Mouse (Mus musculus): ENCODE results near the gene Rfxank.

Gene Rfxank

GRCm38 (mm10) chr8:70139026-70139857, at the start of gene Rfxank, which contains the start of the genes Borcs8 and Mef2b:
Rfxank (minus strand) TSS chr8:70139154.
Borcs8 (plus strand) TSS chr8:70139499.
Mef2b (plus strand) TSS chr8:70139711.
- DNase-seq = peak; percentile 99

GRCm38 (mm10) chr8:70188707-70189106, 49.8 kb upstream of the Rfxank start:
- DNase-seq = no peak

GRCm38 (mm10) chr8:70183194-70183593, 44.2 kb upstream of the Rfxank start:
- DNase-seq = no peak

GRCm38 (mm10) chr8:70181903-70182252, 42.9 kb upstream of the Rfxank start:
- DNase-seq = no peak

DNA sequence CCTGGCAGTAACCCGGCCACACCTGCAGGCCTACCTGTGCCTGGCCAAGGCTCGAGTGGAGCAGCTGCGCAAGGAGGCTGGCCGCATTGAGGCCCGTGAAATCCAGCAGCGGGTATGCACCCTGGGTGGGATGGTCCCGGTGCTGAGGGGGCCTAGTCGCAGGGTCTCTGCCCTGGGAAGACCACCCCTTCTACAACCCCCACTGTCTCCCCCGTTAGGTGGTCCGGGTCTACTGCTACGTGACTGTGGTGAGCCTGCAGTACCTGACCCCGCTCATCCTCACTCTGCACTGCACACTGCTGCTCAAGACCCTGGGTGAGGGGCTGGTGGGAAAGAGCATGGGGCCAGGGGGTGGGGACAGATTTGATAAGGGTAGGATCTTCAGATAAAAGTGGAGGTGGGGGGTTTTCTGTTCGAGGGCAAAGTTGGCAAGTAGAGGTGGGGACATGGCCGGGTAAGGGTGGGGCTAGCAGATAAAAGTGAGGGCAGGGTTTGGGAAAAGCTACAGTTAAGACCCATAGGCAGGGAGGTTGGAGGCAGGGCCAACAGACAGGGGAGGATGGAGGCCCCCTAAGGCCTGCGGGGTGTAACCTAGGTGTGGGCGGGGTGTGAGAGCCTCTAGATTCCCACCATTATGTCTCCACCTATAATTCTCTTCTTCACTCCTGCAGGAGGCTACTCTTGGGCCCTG, 42.4 kb upstream of the Rfxank start:
- no peak for DNase-seq

DNA sequence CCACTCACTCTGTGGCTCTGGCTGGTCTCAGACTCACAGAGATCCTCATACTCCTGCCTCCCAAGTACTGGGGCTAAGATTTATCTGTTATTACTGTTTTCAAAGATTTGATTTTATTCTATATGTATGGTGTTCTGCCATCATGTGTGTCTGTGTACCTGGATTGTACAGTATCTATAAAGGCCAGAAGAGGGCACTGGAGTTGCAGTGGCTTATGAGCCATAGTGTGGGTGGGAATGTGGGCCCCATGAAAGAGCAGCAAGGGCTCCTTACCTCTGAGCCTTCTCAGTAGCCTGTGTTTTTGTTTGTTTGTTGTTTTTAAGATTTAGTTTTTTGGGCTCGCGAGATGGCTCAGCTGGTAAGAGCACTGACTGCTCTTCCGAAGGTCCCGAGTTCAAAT, 40.1 kb upstream of the Rfxank start:
- DNase-seq = no peak

DNA sequence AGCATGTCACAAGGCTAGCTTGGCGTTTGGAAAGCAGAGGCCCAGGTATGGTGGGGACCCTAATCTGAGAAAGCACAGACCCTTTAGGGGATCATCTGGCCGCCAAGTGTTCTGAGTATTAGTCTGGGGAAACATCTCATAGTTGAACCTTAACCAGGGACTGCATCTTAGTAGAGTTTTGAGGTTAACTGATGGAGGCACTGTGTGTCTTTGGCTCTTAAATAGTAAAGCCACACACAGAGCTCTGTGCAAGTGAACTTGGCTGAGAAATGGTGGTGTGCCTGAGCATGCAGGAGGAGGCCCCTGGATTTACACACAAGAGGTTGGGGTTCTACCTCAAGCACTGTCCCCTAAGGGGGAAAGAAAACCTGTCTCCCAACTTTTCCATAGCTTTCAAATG, 39.3 kb upstream of the Rfxank start:
- DNase-seq = no peak

GRCm38 (mm10) chr8:70174079-70174478, 35.1 kb upstream of the Rfxank start:
- no peak for DNase-seq

DNA sequence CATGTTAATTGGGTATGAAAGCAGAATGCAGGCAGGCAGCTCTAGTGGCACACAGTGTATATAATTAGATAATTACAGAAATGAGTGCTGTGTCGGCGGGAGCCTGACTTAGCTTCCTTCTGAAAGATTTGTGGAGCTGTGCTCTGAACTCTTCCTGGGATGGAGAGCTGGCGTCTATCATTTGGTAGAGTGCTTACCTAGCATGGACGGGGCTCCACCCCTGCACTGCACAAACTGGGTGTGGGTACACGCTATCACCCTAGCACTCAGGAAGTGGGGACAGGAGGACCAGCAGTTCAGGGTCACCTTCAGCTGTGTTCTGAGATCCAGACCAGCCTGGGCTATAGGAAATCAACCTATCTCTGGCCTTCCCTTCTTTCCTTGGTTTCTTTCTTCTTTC, 34.4 kb upstream of the Rfxank start:
- no peak for DNase-seq

DNA sequence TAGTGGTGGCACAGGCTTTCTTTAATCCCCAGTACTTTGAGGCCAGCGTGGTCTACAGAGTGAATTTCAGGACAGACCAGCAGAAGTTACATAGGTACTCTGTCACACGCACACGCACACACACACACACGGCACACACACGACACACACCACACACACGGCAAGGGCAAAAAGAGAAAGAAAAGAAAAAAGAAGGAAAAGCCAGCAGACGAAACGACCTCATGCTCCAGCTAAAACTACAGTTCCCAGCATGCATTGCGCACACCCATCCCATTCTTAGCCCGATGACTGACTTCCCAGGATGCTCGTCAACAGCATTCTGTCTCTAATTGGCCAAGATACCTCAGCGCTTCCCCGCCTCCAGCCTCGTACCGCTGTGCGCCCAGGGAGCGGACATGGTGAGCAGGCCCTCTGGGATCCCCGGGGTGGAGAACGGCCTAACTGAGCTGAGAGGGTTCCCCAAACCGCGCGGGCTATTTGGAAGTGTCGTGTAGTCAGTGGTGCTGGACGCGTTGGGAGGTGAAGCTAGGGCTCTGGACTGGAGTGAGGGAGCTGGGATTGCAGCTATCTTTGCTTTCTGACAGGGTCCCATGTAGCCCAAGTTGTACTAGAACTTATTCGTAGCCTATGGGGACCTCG, 33.2 kb upstream of the Rfxank start, which contains the start of gene Tmem161a:
Gene Tmem161a, plus strand, starts transcription at position 314 of the 639 bp plus-strand sequence.
- DNase-seq = peak; percentile 89

DNA sequence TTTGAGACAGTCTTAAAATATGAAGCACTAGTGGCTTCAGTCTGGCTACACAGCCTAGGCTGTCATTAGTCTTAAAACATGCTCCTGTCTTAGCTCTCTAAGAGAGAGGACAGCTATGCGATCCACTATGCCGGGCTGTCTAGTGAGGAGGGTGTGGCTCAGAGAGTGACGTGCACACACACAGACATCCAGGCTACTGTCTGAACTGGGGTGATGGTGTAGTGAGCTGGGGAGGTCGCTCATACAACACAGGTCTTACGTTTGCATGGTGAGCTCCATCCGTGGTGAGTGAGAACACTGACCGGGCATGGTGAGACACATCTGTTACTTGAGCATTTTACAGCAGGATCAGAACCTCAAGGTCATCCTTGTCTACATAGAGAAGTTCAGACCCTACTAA, 32.3 kb upstream of the Rfxank start:
- no peak for DNase-seq

- DNase-seq = no peak
Measured at GRCm38 (mm10) chr8:70170748-70171147, 31.8 kb upstream of the Rfxank start.

DNA sequence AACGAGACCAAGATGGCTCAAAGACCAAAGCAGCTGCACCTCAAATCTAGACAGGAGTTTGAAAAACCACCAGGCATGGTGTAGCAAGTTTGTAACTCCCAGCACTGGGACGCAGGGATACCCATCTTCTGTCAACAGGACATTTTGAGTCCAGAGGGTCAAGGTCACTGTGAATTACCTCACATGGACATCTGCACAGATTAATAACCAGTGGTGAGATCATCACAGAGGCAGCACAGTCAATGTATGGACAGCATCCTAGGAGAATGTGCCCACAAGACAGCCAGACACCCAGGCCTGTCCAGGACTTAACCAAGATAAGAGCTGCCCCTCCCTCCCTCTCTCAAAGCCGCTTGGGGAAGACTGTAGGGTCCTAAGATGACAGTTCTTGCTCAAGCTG, 31.2 kb upstream of the Rfxank start:
- DNase-seq = no peak

GRCm38 (mm10) chr8:70166504-70167110, 27.7 kb upstream of the Rfxank start:
- DNase-seq = peak; percentile 69

DNA sequence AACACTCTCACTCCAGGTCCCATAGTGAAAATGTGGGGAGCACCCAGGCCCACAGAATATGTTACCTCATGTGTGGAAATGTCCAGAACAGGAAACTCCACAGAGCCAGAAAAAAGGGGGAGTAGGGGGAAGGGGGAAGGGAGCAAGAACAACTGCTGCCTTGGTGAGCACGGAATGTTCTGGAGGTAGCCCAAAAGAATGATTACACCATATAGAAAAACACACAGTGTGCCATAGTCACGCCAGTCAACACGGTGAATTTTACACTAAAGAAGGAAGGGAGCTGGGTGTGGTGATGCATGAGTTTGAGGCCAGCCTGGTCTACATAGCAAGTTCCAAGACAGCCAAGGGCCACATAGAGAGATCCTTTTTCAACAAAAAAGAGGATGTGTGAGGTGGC, 24.4 kb upstream of the Rfxank start:
- no peak for DNase-seq

GRCm38 (mm10) chr8:70160015-70160414, 21.1 kb upstream of the Rfxank start:
- no peak for DNase-seq

GRCm38 (mm10) chr8:70159211-70159610, 20.3 kb upstream of the Rfxank start:
- DNase-seq = no peak

GRCm38 (mm10) chr8:70158069-70158853, 19.3 kb upstream of the Rfxank start:
- DNase-seq = peak; percentile 67

GRCm38 (mm10) chr8:70157240-70157800, 18.4 kb upstream of the Rfxank start:
- DNase-seq = no peak

GRCm38 (mm10) chr8:70152537-70153257, 13.7 kb upstream of the Rfxank start:
- peak; percentile 67 for DNase-seq

GRCm38 (mm10) chr8:70150158-70150557, 11.2 kb upstream of the Rfxank start:
- no peak for DNase-seq
